Mouse (Mus musculus) bone marrow macrophage, adult 2 months (primary cell): ENCODE measurements around the gene Trp53i11.

Experiments
- CTCF ChIP-seq: IDR thresholded peaks from 2 replicates; pipeline ENCODE4 v1.5.1; 2012; ENCODE audit warnings: low read depth, mild to moderate bottlenecking, low read length, moderate library complexity
- POLR2A ChIP-seq: IDR thresholded peaks from 2 replicates; pipeline ENCODE4 v1.6.1; 2012; ENCODE audit warnings: mild to moderate bottlenecking, low read depth, low read length, borderline replicate concordance

- TF ChIP-seq POLR2A (no peak), CTCF (no peak)
These were observed 51.5 kb downstream of the Trp53i11 start for GRCm38 (mm10) chr2:93238864-93239263.
